29 mouse cellular contexts compared by ENCODE assay signal in genomic region chr15:97571885-97572284, GRCm38 (mm10).
A peak's percentile ranks its signal among the peaks of the same experiment; 100 is the strongest.
DNase-seq lines count a peak whose midpoint lies in the region; ATAC-seq and TF ChIP-seq lines count a peak whose summit lies in the region.
"Had no signal": no experiment of that assay in that cellular context is flagged by ENCODE, and none has a peak within 500 bp of the region (broad histone marks: within the 10 kb centered on the region; RNA-seq: fewer than 3 reads in every experiment).

No protein-coding gene starts in this region.

- 0 out of 2 replicates have a peak, but pooled peaks have one; percentile 12 for TF ChIP-seq EP300 in liver, postnatal 0 days (IDR thresholded peaks at IDR 0.05; ENCODE audit: low read depth)

- no peak for ATAC-seq in intestine, embryonic 14.5 days (replicated peaks; ENCODE audit: low FRiP score, low TSS enrichment, low read depth)
- ATAC-seq in intestine, embryonic 15.5 days: no peak
- ATAC-seq in liver, postnatal 0 days: 0 out of 2 replicates have a peak, but pooled peaks have one; percentile 17
- ATAC-seq: forebrain, embryonic 16.5 days; hindbrain, embryonic 16.5 days; intestine, embryonic 16.5 days; midbrain, embryonic 13.5 days had no signal

- TF ChIP-seq CTCF in liver, postnatal 0 days (IDR thresholded peaks at IDR 0.05; ENCODE audit: low read depth): no peak

- H3K9ac ChIP-seq in intestine, embryonic 14.5 days (ENCODE audit: low read length): no peak overlapping the region
- no peak overlapping the region for H3K9ac ChIP-seq in intestine, embryonic 15.5 days
- H3K9ac ChIP-seq in liver, postnatal 0 days (replicated peaks): no peak overlapping the region
- H3K9ac ChIP-seq: kidney, embryonic 15.5 days; liver, embryonic 15.5 days; midbrain, embryonic 13.5 days; neural tube, embryonic 13.5 days had no signal

- no peak overlapping the region for H3K4me2 ChIP-seq in intestine, embryonic 14.5 days (ENCODE audit: low read length)
- no peak overlapping the region for H3K4me2 ChIP-seq in intestine, embryonic 15.5 days (replicated peaks)
- no peak overlapping the region for H3K4me2 ChIP-seq in liver, postnatal 0 days (ENCODE audit: low read depth, low read length)
- H3K4me2 ChIP-seq: heart, embryonic 11.5 days; kidney, embryonic 15.5 days; liver, embryonic 15.5 days; midbrain, embryonic 13.5 days; neural tube, embryonic 13.5 days had no signal

- H3K27me3 ChIP-seq in intestine, embryonic 14.5 days (replicated peaks; ENCODE audit: control insufficient read depth, insufficient read depth, low read length): no peaks in the 10 kb centered on the region
- no peaks in the 10 kb centered on the region for H3K27me3 ChIP-seq in intestine, embryonic 15.5 days (replicated peaks)
- no peaks in the 10 kb centered on the region for H3K27me3 ChIP-seq in liver, postnatal 0 days (ENCODE audit: insufficient read depth, low read length)
- H3K27me3 ChIP-seq: kidney, embryonic 15.5 days; liver, embryonic 15.5 days; midbrain, embryonic 13.5 days; neural tube, embryonic 13.5 days had no signal

- H3K4me1 ChIP-seq in intestine, embryonic 14.5 days (replicated peaks; ENCODE audit: control insufficient read depth, insufficient read depth, low read length): peaks cover 15% of the 10 kb centered on the region
- H3K4me1 ChIP-seq in intestine, embryonic 15.5 days (replicated peaks): peaks cover 2% of the 10 kb centered on the region; the same call in 1 of the 2 replicates
- 0 out of 2 replicates have a peak, but pooled peaks cover 6% of the 10 kb centered on the region for H3K4me1 ChIP-seq in liver, postnatal 0 days (ENCODE audit: insufficient read depth)
- H3K4me1 ChIP-seq in brown adipose tissue, adult 24 weeks (ENCODE audit: control insufficient read depth, insufficient read depth, insufficient read length, low read length): peaks cover 13% of the 10 kb centered on the region; the same call in 1 of the 2 replicates
- H3K4me1 ChIP-seq: liver, embryonic 15.5 days; midbrain, embryonic 13.5 days; neural tube, embryonic 13.5 days had no signal

- no peak overlapping the region for H3K4me3 ChIP-seq in intestine, embryonic 14.5 days (ENCODE audit: low read depth, low read length)
- no peak overlapping the region for H3K4me3 ChIP-seq in intestine, embryonic 15.5 days (replicated peaks)
- H3K4me3 ChIP-seq in liver, postnatal 0 days (ENCODE audit: low read depth, low read length): no peak overlapping the region
- no peak overlapping the region for H3K4me3 ChIP-seq in brown adipose tissue, adult 24 weeks (ENCODE audit: insufficient read depth, low read depth, low read length)
- H3K4me3 ChIP-seq: erythroblast, embryonic 14.5 days; gastrocnemius, adult 2 months; kidney, embryonic 15.5 days; liver, embryonic 15.5 days; midbrain, embryonic 13.5 days; neural tube, embryonic 13.5 days had no signal

- no peaks in the 10 kb centered on the region for H3K36me3 ChIP-seq in intestine, embryonic 14.5 days (ENCODE audit: control insufficient read depth, insufficient read depth, low read length)
- no peaks in the 10 kb centered on the region for H3K36me3 ChIP-seq in intestine, embryonic 15.5 days
- H3K36me3 ChIP-seq in liver, postnatal 0 days (replicated peaks; ENCODE audit: insufficient read depth, low read length): no peaks in the 10 kb centered on the region
- H3K36me3 ChIP-seq: G1E; kidney, embryonic 15.5 days; liver, embryonic 15.5 days; midbrain, embryonic 13.5 days; neural tube, embryonic 13.5 days had no signal

- DNase-seq in adrenal gland, postnatal 14 days: peak; percentile 23
- DNase-seq in adrenal gland, postnatal 10 days: no peak
- no peak for DNase-seq in intestine, embryonic 14.5 days (ENCODE audit: low spot score)
- no peak for DNase-seq in liver, postnatal 0 days
- no peak for DNase-seq in liver
- DNase-seq: adrenal gland, postnatal 25 days; cerebellum, adult 2 months; cerebellum, postnatal 14 days; gastrocnemius, adult 2 months; heart, postnatal 14 days; layer of hippocampus, postnatal 36 days; left cerebral cortex, postnatal 4 days; right cerebral cortex, postnatal 4 days; thymus, adult 18-20 months; thymus, postnatal 25 days had no signal

- 0 out of 2 replicates have a peak overlapping the region, but pooled peaks have one; percentile 19 for H3K27ac ChIP-seq in intestine, embryonic 14.5 days (ENCODE audit: low read depth)
- H3K27ac ChIP-seq in intestine, embryonic 15.5 days: no peak overlapping the region
- no peak overlapping the region for H3K27ac ChIP-seq in liver, postnatal 0 days (ENCODE audit: low read depth)
- H3K27ac ChIP-seq in brown adipose tissue, adult 24 weeks (replicated peaks; ENCODE audit: low read depth, low read length): peak overlapping the region; percentile 69
- H3K27ac ChIP-seq: gastrocnemius, adult 2 months; kidney, embryonic 15.5 days; liver, embryonic 15.5 days; macrophage; midbrain, embryonic 13.5 days; neural tube, embryonic 13.5 days; stomach, postnatal 0 days had no signal

- no peaks in the 10 kb centered on the region for H3K9me3 ChIP-seq in intestine, embryonic 14.5 days (ENCODE audit: control insufficient read depth, low read length)
- H3K9me3 ChIP-seq in intestine, embryonic 15.5 days: no peaks in the 10 kb centered on the region
- H3K9me3 ChIP-seq in liver, postnatal 0 days (ENCODE audit: low read length): no peaks in the 10 kb centered on the region
- H3K9me3 ChIP-seq: kidney, embryonic 15.5 days; liver, embryonic 15.5 days; midbrain, embryonic 13.5 days; neural tube, embryonic 13.5 days had no signal

Comparison
In these comparisons a context has a peak if more than half of its experiments do, and no peak if none do; other contexts are left out.
1. H3K27ac ChIP-seq: peak in intestine, embryonic 14.5 days (single experiment) and brown adipose tissue, adult 24 weeks (single experiment); none in intestine, embryonic 15.5 days (single experiment) and liver, postnatal 0 days (single experiment).